Mouse (Mus musculus): ENCODE measurements around the gene Gm20503.

- no peak for TF ChIP-seq MAFK (IDR thresholded peaks at IDR 0.05; ENCODE audit: insufficient read depth, low read depth, low read length)
- TF ChIP-seq HCFC1 (IDR thresholded peaks at IDR 0.05; ENCODE audit: borderline replicate concordance, insufficient read depth, low read length) = no peak
- no peak for TF ChIP-seq ZNF384 (IDR thresholded peaks at IDR 0.05; ENCODE audit: low read depth, low read length)
- TF ChIP-seq CHD2 (IDR thresholded peaks at IDR 0.05; ENCODE audit: low read depth, low read length) = no peak
Measured at GRCm38 (mm10) chr4:58970678-58971077, 32.3 kb upstream of the Gm20503 start.

Data from ES-E14 (cell line).